Mouse (Mus musculus): Measurements from ENCODE around the gene Pde4b. TPM values are rescaled to one million over a fixed set of nuclear protein-coding genes. Genes with fewer than 3 reads are reported as not detected.

Gene Pde4b
- polyA plus RNA-seq, 1 experiment from 2014 or later = 12.5 TPM

- H3K4me2 ChIP-seq (ENCODE audit: low read depth, low read length) = no peak overlapping the region
- H3K4me3 ChIP-seq (replicated peaks; ENCODE audit: low read length) = no peak overlapping the region
- H3K9ac ChIP-seq (ENCODE audit: low read length) = no peak overlapping the region
- no peaks in the 10 kb centered on the region for H3K9me3 ChIP-seq (replicated peaks; ENCODE audit: control insufficient read depth, low read length)
- no peak for ATAC-seq (ENCODE audit: insufficient read depth, low FRiP score)
- H3K27me3 ChIP-seq (ENCODE audit: control insufficient read depth, insufficient read depth, low read length) = no peaks in the 10 kb centered on the region
- H3K27ac ChIP-seq (ENCODE audit: low read length) = no peak overlapping the region
- H3K4me1 ChIP-seq (ENCODE audit: control insufficient read depth, insufficient read depth, low read length) = peaks cover 9% of the 10 kb centered on the region; the same call in 1 of the 2 replicates
- H3K36me3 ChIP-seq (ENCODE audit: control insufficient read depth, insufficient read depth, low read length) = no peaks in the 10 kb centered on the region
- WGBS = 61% methylated on average over 9 of the region's 9 CpGs
Observed at GRCm38 (mm10) chr4:102507344-102507743, 420.0 kb downstream of the Pde4b start.

DNA sequence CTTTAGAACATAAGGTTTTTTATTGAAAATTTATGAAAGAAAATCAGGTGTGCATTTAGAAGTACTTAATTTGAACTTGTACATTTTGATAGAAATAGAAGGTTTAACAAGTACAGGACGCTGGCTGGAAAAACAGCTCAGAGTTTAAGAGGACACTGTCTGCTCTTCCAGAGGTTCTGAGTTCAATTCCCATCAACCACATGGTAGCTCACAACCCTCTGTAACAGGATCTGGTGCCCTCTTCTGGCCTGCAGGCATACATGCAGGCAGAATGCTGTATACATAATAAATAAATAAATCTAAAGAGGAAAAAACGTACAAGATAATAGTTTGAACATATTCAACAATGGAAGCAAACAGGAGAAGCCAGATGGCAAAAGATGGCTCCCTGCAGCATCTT is 420.4 kb downstream of the Pde4b start:
- 83% methylated on average over 2 of the region's 2 CpGs for WGBS
- no peak for ATAC-seq (ENCODE audit: insufficient read depth, low FRiP score)
- Histone ChIP-seq H3K27me3 (ENCODE audit: control insufficient read depth, insufficient read depth, low read length) (no peaks in the 10 kb centered on the region), H3K36me3 (ENCODE audit: control insufficient read depth, insufficient read depth, low read length) (no peaks in the 10 kb centered on the region), H3K4me2 (ENCODE audit: low read depth, low read length) (no peak overlapping the region), H3K27ac (ENCODE audit: low read length) (no peak overlapping the region), H3K9me3 (replicated peaks; ENCODE audit: control insufficient read depth, low read length) (no peaks in the 10 kb centered on the region), H3K4me3 (replicated peaks; ENCODE audit: low read length) (no peak overlapping the region), H3K4me1 (ENCODE audit: control insufficient read depth, insufficient read depth, low read length) (peaks cover 9% of the 10 kb centered on the region; the same call in 1 of the 2 replicates), H3K9ac (ENCODE audit: low read length) (no peak overlapping the region)

- H3K4me1 ChIP-seq (ENCODE audit: control insufficient read depth, insufficient read depth, low read length) = peaks cover 9% of the 10 kb centered on the region; the same call in 1 of the 2 replicates
- no peaks in the 10 kb centered on the region for H3K27me3 ChIP-seq (ENCODE audit: control insufficient read depth, insufficient read depth, low read length)
- WGBS = 66% methylated on average over 6 of the region's 6 CpGs
- no peaks in the 10 kb centered on the region for H3K9me3 ChIP-seq (replicated peaks; ENCODE audit: control insufficient read depth, low read length)
- H3K9ac ChIP-seq (ENCODE audit: low read length) = no peak overlapping the region
- no peak overlapping the region for H3K4me2 ChIP-seq (ENCODE audit: low read depth, low read length)
- no peak for ATAC-seq (ENCODE audit: insufficient read depth, low FRiP score)
- H3K4me3 ChIP-seq (replicated peaks; ENCODE audit: low read length) = no peak overlapping the region
- no peaks in the 10 kb centered on the region for H3K36me3 ChIP-seq (ENCODE audit: control insufficient read depth, insufficient read depth, low read length)
- no peak overlapping the region for H3K27ac ChIP-seq (ENCODE audit: low read length)
Observed at GRCm38 (mm10) chr4:102510061-102510460, 422.7 kb downstream of the Pde4b start.

GRCm38 (mm10) chr4:102510939-102511391 is 423.6 kb downstream of the Pde4b start:
- no peaks in the 10 kb centered on the region for H3K27me3 ChIP-seq (ENCODE audit: control insufficient read depth, insufficient read depth, low read length)
- peak overlapping the region; percentile 23 for H3K4me3 ChIP-seq (replicated peaks; ENCODE audit: low read length)
- H3K4me1 ChIP-seq (ENCODE audit: control insufficient read depth, insufficient read depth, low read length) = peaks cover 9% of the 10 kb centered on the region; the same call in 1 of the 2 replicates
- peak; percentile 88 for ATAC-seq (ENCODE audit: insufficient read depth, low FRiP score)
- peak overlapping the region; percentile 92 for H3K27ac ChIP-seq (ENCODE audit: low read length)
- 17% methylated on average over 8 of the region's 8 CpGs for WGBS
- H3K4me2 ChIP-seq (ENCODE audit: low read depth, low read length) = peak overlapping the region; percentile 47
- H3K9me3 ChIP-seq (replicated peaks; ENCODE audit: control insufficient read depth, low read length) = no peaks in the 10 kb centered on the region
- no peaks in the 10 kb centered on the region for H3K36me3 ChIP-seq (ENCODE audit: control insufficient read depth, insufficient read depth, low read length)
- H3K9ac ChIP-seq (ENCODE audit: low read length) = no peak overlapping the region

GRCm38 (mm10) chr4:102511511-102511910 is 424.2 kb downstream of the Pde4b start:
- Histone ChIP-seq H3K4me2 (ENCODE audit: low read depth, low read length) (peak overlapping the region; percentile 47), H3K9me3 (replicated peaks; ENCODE audit: control insufficient read depth, low read length) (no peaks in the 10 kb centered on the region), H3K4me3 (replicated peaks; ENCODE audit: low read length) (peak overlapping the region; percentile 7; the same call in 1 of the 2 replicates), H3K9ac (ENCODE audit: low read length) (peak overlapping the region; percentile 60), H3K36me3 (ENCODE audit: control insufficient read depth, insufficient read depth, low read length) (no peaks in the 10 kb centered on the region), H3K27me3 (ENCODE audit: control insufficient read depth, insufficient read depth, low read length) (no peaks in the 10 kb centered on the region), H3K4me1 (ENCODE audit: control insufficient read depth, insufficient read depth, low read length) (peaks cover 9% of the 10 kb centered on the region; the same call in 1 of the 2 replicates), H3K27ac (ENCODE audit: low read length) (peak overlapping the region; percentile 92)
- peak; percentile 78 for ATAC-seq (ENCODE audit: insufficient read depth, low FRiP score)
- WGBS = 7% methylated on average over 11 of the region's 11 CpGs

DNA sequence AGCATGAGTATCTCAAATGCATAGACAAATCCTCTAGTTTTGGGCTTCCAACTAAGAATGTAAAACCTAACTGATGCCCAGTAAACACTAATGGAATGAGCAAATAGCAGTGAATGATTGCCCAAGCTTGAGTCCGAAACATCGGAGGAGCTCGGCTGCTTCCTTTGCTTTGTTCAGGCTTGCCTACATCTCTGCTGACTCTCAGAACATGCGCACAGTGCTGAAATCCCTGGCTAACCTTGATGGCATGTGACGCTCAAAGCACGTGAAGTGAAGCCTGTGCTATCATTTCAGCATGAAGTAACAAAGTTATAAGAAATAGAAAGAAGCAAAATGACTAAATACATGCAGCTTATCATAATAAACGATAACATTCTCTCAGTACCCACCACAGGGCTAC is 425.6 kb downstream of the Pde4b start:
- WGBS = 68% methylated on average over 7 of the region's 7 CpGs
- Histone ChIP-seq H3K27me3 (ENCODE audit: control insufficient read depth, insufficient read depth, low read length) (no peaks in the 10 kb centered on the region), H3K9ac (ENCODE audit: low read length) (no peak overlapping the region), H3K36me3 (ENCODE audit: control insufficient read depth, insufficient read depth, low read length) (no peaks in the 10 kb centered on the region), H3K4me3 (replicated peaks; ENCODE audit: low read length) (no peak overlapping the region), H3K9me3 (replicated peaks; ENCODE audit: control insufficient read depth, low read length) (no peaks in the 10 kb centered on the region), H3K27ac (ENCODE audit: low read length) (no peak overlapping the region), H3K4me1 (ENCODE audit: control insufficient read depth, insufficient read depth, low read length) (peaks cover 9% of the 10 kb centered on the region; the same call in 1 of the 2 replicates), H3K4me2 (ENCODE audit: low read depth, low read length) (no peak overlapping the region)
- ATAC-seq (ENCODE audit: insufficient read depth, low FRiP score) = no peak

- no peaks in the 10 kb centered on the region for H3K9me3 ChIP-seq (replicated peaks; ENCODE audit: control insufficient read depth, low read length)
- 75% methylated on average over 5 of the region's 5 CpGs for WGBS
- H3K9ac ChIP-seq (ENCODE audit: low read length) = no peak overlapping the region
- H3K4me1 ChIP-seq (ENCODE audit: control insufficient read depth, insufficient read depth, low read length) = peaks cover 9% of the 10 kb centered on the region; the same call in 1 of the 2 replicates
- H3K4me2 ChIP-seq (ENCODE audit: low read depth, low read length) = no peak overlapping the region
- no peaks in the 10 kb centered on the region for H3K27me3 ChIP-seq (ENCODE audit: control insufficient read depth, insufficient read depth, low read length)
- no peak for ATAC-seq (ENCODE audit: insufficient read depth, low FRiP score)
- no peak overlapping the region for H3K27ac ChIP-seq (ENCODE audit: low read length)
- no peaks in the 10 kb centered on the region for H3K36me3 ChIP-seq (ENCODE audit: control insufficient read depth, insufficient read depth, low read length)
- no peak overlapping the region for H3K4me3 ChIP-seq (replicated peaks; ENCODE audit: low read length)
Observed at GRCm38 (mm10) chr4:102513514-102513913, 426.2 kb downstream of the Pde4b start.

- H3K4me1 ChIP-seq (ENCODE audit: control insufficient read depth, insufficient read depth, low read length) = peaks cover 9% of the 10 kb centered on the region; the same call in 1 of the 2 replicates
- no peak overlapping the region for H3K9ac ChIP-seq (ENCODE audit: low read length)
- no peaks in the 10 kb centered on the region for H3K27me3 ChIP-seq (ENCODE audit: control insufficient read depth, insufficient read depth, low read length)
- no peaks in the 10 kb centered on the region for H3K9me3 ChIP-seq (replicated peaks; ENCODE audit: control insufficient read depth, low read length)
- WGBS = 65% methylated on average over 3 of the region's 3 CpGs
- ATAC-seq (ENCODE audit: insufficient read depth, low FRiP score) = no peak
- no peaks in the 10 kb centered on the region for H3K36me3 ChIP-seq (ENCODE audit: control insufficient read depth, insufficient read depth, low read length)
- no peak overlapping the region for H3K27ac ChIP-seq (ENCODE audit: low read length)
- H3K4me2 ChIP-seq (ENCODE audit: low read depth, low read length) = no peak overlapping the region
- no peak overlapping the region for H3K4me3 ChIP-seq (replicated peaks; ENCODE audit: low read length)
Observed at GRCm38 (mm10) chr4:102514972-102515835, 427.9 kb downstream of the Pde4b start.

- H3K9me3 ChIP-seq (replicated peaks; ENCODE audit: control insufficient read depth, low read length) = no peaks in the 10 kb centered on the region
- no peak overlapping the region for H3K9ac ChIP-seq (ENCODE audit: low read length)
- no peaks in the 10 kb centered on the region for H3K36me3 ChIP-seq (ENCODE audit: control insufficient read depth, insufficient read depth, low read length)
- no peak for ATAC-seq (ENCODE audit: insufficient read depth, low FRiP score)
- H3K4me3 ChIP-seq (replicated peaks; ENCODE audit: low read length) = no peak overlapping the region
- H3K27ac ChIP-seq (ENCODE audit: low read length) = no peak overlapping the region
- H3K27me3 ChIP-seq (ENCODE audit: control insufficient read depth, insufficient read depth, low read length) = no peaks in the 10 kb centered on the region
- H3K4me1 ChIP-seq (ENCODE audit: control insufficient read depth, insufficient read depth, low read length) = peaks cover 5% of the 10 kb centered on the region; the same call in 1 of the 2 replicates
- WGBS = 46% methylated on average over 4 of the region's 4 CpGs
- no peak overlapping the region for H3K4me2 ChIP-seq (ENCODE audit: low read depth, low read length)
Observed at GRCm38 (mm10) chr4:102516395-102516794, 429.1 kb downstream of the Pde4b start.
